Mouse (Mus musculus): ENCODE results near the gene Ttc39d. TPM values are rescaled to one million over a fixed set of nuclear protein-coding genes. Genes with fewer than 3 reads are reported as not detected.

Gene Ttc39d
- polyA plus RNA-seq, 1 experiment from 2014 or later = 0.24 TPM

DNA sequence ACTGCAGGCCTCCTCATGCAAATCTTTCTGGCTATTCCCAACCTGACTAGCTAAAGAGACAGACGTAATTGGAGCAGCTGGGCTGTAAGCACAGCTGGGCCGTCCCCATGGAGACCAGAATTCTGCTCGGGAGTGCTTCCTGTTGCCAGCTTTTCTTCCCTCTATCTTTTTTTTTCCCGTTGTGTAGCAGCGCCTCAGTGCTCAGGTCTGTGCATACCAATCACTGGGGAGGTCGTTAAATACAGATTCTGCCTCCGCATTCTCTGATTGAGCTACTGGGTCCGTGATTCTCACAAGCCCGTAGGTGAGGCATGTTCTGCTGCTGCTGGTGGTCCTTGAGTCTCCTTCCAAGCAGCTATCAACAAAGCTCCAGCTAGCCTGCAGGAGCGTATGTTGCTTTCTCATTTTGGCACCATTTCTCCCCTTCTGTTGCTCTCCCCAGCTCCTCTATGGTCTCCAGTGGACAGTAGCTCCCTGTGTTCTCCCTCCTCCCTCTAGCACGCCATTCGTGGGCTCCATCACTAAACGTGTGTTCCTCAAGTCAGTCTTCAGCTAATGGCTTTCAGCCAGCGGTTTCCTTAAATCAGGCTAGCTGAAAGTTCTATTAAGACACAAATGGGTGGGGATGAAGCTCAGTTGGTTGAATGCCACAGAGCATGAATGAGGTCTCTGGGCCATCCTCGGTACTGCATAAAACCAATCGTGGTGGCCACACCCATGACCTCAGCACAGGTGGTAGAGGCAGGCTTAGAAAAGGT lies 38.7 kb upstream of the Ttc39d start:
- no peaks in the 10 kb centered on the region for H3K27me3 ChIP-seq (ENCODE audit: control insufficient read depth, insufficient read depth, low read length)
- WGBS (ENCODE audit: insufficient replicate concordance) = 24% methylated on average over 16 of the region's 16 CpGs
- H3K4me2 ChIP-seq = peak overlapping the region; percentile 50
- H3K4me3 ChIP-seq (ENCODE audit: low read depth, low read length) = no peak overlapping the region
- H3K27ac ChIP-seq (ENCODE audit: low read depth, low read length) = no peak overlapping the region
- H3K9me3 ChIP-seq (replicated peaks; ENCODE audit: control insufficient read depth, low read length) = no peaks in the 10 kb centered on the region
- H3K4me1 ChIP-seq (ENCODE audit: control insufficient read depth, insufficient read depth, low read length) = peaks cover 16% of the 10 kb centered on the region; the same call in 1 of the 2 replicates
- ATAC-seq (replicated peaks; ENCODE audit: insufficient number of reproducible peaks, low FRiP score, low TSS enrichment) = no peak
- H3K36me3 ChIP-seq (ENCODE audit: control insufficient read depth, insufficient read depth, low read length) = no peaks in the 10 kb centered on the region
- H3K9ac ChIP-seq (ENCODE audit: low read depth, low read length) = no peak overlapping the region

DNA sequence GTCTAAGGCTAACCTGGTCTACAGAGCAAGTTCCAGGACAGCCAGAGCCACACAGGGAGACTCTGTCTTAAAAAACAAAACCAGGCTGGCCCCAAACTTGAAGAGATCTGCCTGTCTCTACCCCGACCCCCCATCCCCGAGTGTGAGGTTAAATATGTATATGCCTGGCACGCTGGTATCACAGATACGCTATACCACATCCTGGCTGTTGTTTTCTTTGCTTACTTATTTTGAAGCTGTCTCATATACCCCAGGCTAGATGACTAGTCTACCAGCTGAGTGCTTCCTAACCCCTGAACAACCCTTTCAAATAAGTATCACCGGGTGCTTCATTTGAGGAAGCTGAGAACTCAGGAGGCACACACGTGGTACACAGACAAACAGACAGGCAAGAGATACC lies 37.5 kb upstream of the Ttc39d start:
- H3K9ac ChIP-seq (ENCODE audit: low read depth, low read length) = no peak overlapping the region
- H3K4me1 ChIP-seq (ENCODE audit: control insufficient read depth, insufficient read depth, low read length) = peaks cover 16% of the 10 kb centered on the region; the same call in 1 of the 2 replicates
- H3K27me3 ChIP-seq (ENCODE audit: control insufficient read depth, insufficient read depth, low read length) = no peaks in the 10 kb centered on the region
- ATAC-seq (replicated peaks; ENCODE audit: insufficient number of reproducible peaks, low FRiP score, low TSS enrichment) = no peak
- no peaks in the 10 kb centered on the region for H3K9me3 ChIP-seq (replicated peaks; ENCODE audit: control insufficient read depth, low read length)
- H3K36me3 ChIP-seq (ENCODE audit: control insufficient read depth, insufficient read depth, low read length) = no peaks in the 10 kb centered on the region
- WGBS (ENCODE audit: insufficient replicate concordance) = 84% methylated on average over 6 of the region's 6 CpGs
- no peak overlapping the region for H3K4me3 ChIP-seq (ENCODE audit: low read depth, low read length)
- H3K27ac ChIP-seq (ENCODE audit: low read depth, low read length) = no peak overlapping the region
- no peak overlapping the region for H3K4me2 ChIP-seq

DNA sequence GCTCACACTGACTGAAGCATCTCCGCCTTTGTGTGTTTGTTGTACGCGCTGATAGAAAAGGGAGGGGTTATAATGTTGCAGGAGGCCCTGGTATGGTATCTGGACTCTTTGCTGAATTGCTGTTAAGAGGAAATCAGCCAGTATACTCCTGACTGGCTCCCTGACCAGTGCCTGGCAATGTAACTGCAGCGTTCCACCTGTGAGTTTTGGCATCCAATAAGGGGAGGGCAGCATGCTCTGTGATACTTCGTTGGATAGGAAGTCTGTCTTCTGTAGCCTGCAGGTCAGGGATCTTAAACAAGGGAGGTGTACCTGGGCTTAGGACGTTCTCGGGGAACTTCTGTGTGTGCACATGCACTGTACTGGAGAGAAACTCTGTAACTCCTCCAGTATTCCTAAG lies 36.3 kb upstream of the Ttc39d start:
- Histone ChIP-seq H3K4me1 (ENCODE audit: control insufficient read depth, insufficient read depth, low read length) (peaks cover 14% of the 10 kb centered on the region; the same call in 1 of the 2 replicates), H3K36me3 (ENCODE audit: control insufficient read depth, insufficient read depth, low read length) (no peaks in the 10 kb centered on the region), H3K9ac (ENCODE audit: low read depth, low read length) (no peak overlapping the region), H3K9me3 (replicated peaks; ENCODE audit: control insufficient read depth, low read length) (no peaks in the 10 kb centered on the region), H3K4me3 (ENCODE audit: low read depth, low read length) (no peak overlapping the region), H3K27ac (ENCODE audit: low read depth, low read length) (no peak overlapping the region), H3K27me3 (ENCODE audit: control insufficient read depth, insufficient read depth, low read length) (no peaks in the 10 kb centered on the region), H3K4me2 (no peak overlapping the region)
- no peak for ATAC-seq (replicated peaks; ENCODE audit: insufficient number of reproducible peaks, low FRiP score, low TSS enrichment)
- 86% methylated on average over 7 of the region's 7 CpGs for WGBS (ENCODE audit: insufficient replicate concordance)

- WGBS (ENCODE audit: insufficient replicate concordance) = 79% methylated on average over 4 of the region's 4 CpGs
- H3K27ac ChIP-seq (ENCODE audit: low read depth, low read length) = no peak overlapping the region
Measured at GRCm38 (mm10) chr17:80171948-80172347, 35.3 kb upstream of the Ttc39d start.

DNA sequence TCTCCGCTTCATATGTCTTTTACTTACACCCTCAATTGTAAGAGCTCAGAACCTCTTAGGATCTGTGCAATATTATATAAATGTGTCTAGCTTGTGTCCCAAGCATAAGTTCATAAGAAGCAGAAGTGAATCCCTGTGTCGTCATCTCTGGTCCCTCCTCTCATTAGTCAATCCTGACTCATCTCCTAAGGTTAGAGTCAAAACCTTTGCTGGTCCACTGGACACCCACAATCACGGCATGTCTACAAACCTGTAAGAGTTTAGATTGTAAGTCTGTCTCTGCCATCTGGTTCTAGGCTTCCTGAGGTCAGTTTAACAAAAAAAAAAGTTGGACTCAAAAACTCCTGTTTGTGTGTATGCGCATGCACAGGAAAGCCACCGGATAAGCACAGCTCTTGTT lies 34.5 kb upstream of the Ttc39d start:
- H3K9me3 ChIP-seq (replicated peaks; ENCODE audit: control insufficient read depth, low read length) = no peaks in the 10 kb centered on the region
- no peaks in the 10 kb centered on the region for H3K27me3 ChIP-seq (ENCODE audit: control insufficient read depth, insufficient read depth, low read length)
- no peak overlapping the region for H3K4me3 ChIP-seq (ENCODE audit: low read depth, low read length)
- peaks cover 11% of the 10 kb centered on the region; the same call in 1 of the 2 replicates for H3K4me1 ChIP-seq (ENCODE audit: control insufficient read depth, insufficient read depth, low read length)
- no peak overlapping the region for H3K9ac ChIP-seq (ENCODE audit: low read depth, low read length)
- 79% methylated on average over 5 of the region's 5 CpGs for WGBS (ENCODE audit: insufficient replicate concordance)
- H3K4me2 ChIP-seq = no peak overlapping the region
- no peaks in the 10 kb centered on the region for H3K36me3 ChIP-seq (ENCODE audit: control insufficient read depth, insufficient read depth, low read length)
- H3K27ac ChIP-seq (ENCODE audit: low read depth, low read length) = no peak overlapping the region
- no peak for ATAC-seq (replicated peaks; ENCODE audit: insufficient number of reproducible peaks, low FRiP score, low TSS enrichment)

More at GRCm38 (mm10) chr17:80171948-80172347, 35.3 kb upstream of the Ttc39d start:
- peaks cover 13% of the 10 kb centered on the region; the same call in 1 of the 2 replicates for H3K4me1 ChIP-seq (ENCODE audit: control insufficient read depth, insufficient read depth, low read length)
- no peak for ATAC-seq (replicated peaks; ENCODE audit: insufficient number of reproducible peaks, low FRiP score, low TSS enrichment)
- H3K4me2 ChIP-seq = no peak overlapping the region
- H3K4me3 ChIP-seq (ENCODE audit: low read depth, low read length) = no peak overlapping the region
- H3K9ac ChIP-seq (ENCODE audit: low read depth, low read length) = no peak overlapping the region
- no peaks in the 10 kb centered on the region for H3K27me3 ChIP-seq (ENCODE audit: control insufficient read depth, insufficient read depth, low read length)
- no peaks in the 10 kb centered on the region for H3K9me3 ChIP-seq (replicated peaks; ENCODE audit: control insufficient read depth, low read length)
- no peaks in the 10 kb centered on the region for H3K36me3 ChIP-seq (ENCODE audit: control insufficient read depth, insufficient read depth, low read length)

GRCm38 (mm10) chr17:80173708-80174107 lies 33.6 kb upstream of the Ttc39d start:
- Histone ChIP-seq H3K36me3 (ENCODE audit: control insufficient read depth, insufficient read depth, low read length) (no peaks in the 10 kb centered on the region), H3K27ac (ENCODE audit: low read depth, low read length) (no peak overlapping the region), H3K4me3 (ENCODE audit: low read depth, low read length) (no peak overlapping the region), H3K4me1 (ENCODE audit: control insufficient read depth, insufficient read depth, low read length) (0 out of 2 replicates have a peak, but pooled peaks cover 3% of the 10 kb centered on the region), H3K9me3 (replicated peaks; ENCODE audit: control insufficient read depth, low read length) (no peaks in the 10 kb centered on the region), H3K9ac (ENCODE audit: low read depth, low read length) (no peak overlapping the region), H3K4me2 (no peak overlapping the region), H3K27me3 (ENCODE audit: control insufficient read depth, insufficient read depth, low read length) (no peaks in the 10 kb centered on the region)
- no peak for ATAC-seq (replicated peaks; ENCODE audit: insufficient number of reproducible peaks, low FRiP score, low TSS enrichment)
- 75% methylated on average over 2 of the region's 2 CpGs for WGBS (ENCODE audit: insufficient replicate concordance)

GRCm38 (mm10) chr17:80174146-80174545 lies 33.1 kb upstream of the Ttc39d start:
- no peak for ATAC-seq (replicated peaks; ENCODE audit: insufficient number of reproducible peaks, low FRiP score, low TSS enrichment)
- Histone ChIP-seq H3K4me3 (ENCODE audit: low read depth, low read length) (no peak overlapping the region), H3K36me3 (ENCODE audit: control insufficient read depth, insufficient read depth, low read length) (no peaks in the 10 kb centered on the region), H3K27ac (ENCODE audit: low read depth, low read length) (no peak overlapping the region), H3K4me1 (ENCODE audit: control insufficient read depth, insufficient read depth, low read length) (0 out of 2 replicates have a peak, but pooled peaks cover 3% of the 10 kb centered on the region), H3K4me2 (no peak overlapping the region), H3K27me3 (ENCODE audit: control insufficient read depth, insufficient read depth, low read length) (no peaks in the 10 kb centered on the region), H3K9ac (ENCODE audit: low read depth, low read length) (no peak overlapping the region), H3K9me3 (replicated peaks; ENCODE audit: control insufficient read depth, low read length) (no peaks in the 10 kb centered on the region)
- 57% methylated on average over 3 of the region's 3 CpGs for whole genome bisulfite sequencing (ENCODE audit: insufficient replicate concordance)

DNA sequence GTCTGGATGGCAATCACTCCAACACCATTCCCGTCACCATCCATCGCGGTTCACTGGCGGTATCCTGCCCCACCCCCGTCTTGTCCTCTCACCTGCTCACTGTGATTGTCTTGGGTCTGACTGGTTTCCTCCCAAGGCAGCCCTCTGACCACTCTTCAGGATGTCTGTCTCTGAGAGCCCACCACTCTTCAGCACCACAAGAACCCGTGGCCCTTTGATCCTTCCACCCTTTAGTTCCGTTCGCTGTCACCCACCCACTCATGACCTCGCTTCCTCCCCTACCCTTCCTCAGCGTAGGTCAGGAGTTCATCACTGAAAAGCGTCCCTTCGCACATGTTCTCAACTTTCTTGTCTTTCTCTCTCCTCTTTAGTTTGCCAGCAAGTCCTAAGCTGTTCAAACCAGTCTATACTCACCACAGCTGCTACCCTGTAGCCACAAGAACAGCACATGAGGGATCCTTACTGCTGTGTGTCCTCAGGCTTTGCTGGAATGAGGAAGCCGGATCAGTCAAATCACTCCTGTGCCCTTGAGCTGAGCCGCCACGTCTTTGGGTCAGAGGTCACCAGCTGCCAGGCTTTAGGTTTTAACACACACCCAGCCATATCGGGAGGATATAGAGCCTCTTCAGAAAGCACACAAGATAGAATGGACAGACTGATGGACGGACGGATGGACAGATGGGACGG lies 32.4 kb upstream of the Ttc39d start:
- no peak overlapping the region for H3K4me2 ChIP-seq
- 0 out of 2 replicates have a peak, but pooled peaks cover 3% of the 10 kb centered on the region for H3K4me1 ChIP-seq (ENCODE audit: control insufficient read depth, insufficient read depth, low read length)
- H3K9ac ChIP-seq (ENCODE audit: low read depth, low read length) = no peak overlapping the region
- WGBS (ENCODE audit: insufficient replicate concordance) = 66% methylated on average over 19 of the region's 19 CpGs
- H3K4me3 ChIP-seq (ENCODE audit: low read depth, low read length) = no peak overlapping the region
- no peaks in the 10 kb centered on the region for H3K36me3 ChIP-seq (ENCODE audit: control insufficient read depth, insufficient read depth, low read length)
- H3K9me3 ChIP-seq (replicated peaks; ENCODE audit: control insufficient read depth, low read length) = no peaks in the 10 kb centered on the region
- H3K27ac ChIP-seq (ENCODE audit: low read depth, low read length) = no peak overlapping the region
- ATAC-seq (replicated peaks; ENCODE audit: insufficient number of reproducible peaks, low FRiP score, low TSS enrichment) = no peak; the same call in 1 of the 2 replicates
- no peaks in the 10 kb centered on the region for H3K27me3 ChIP-seq (ENCODE audit: control insufficient read depth, insufficient read depth, low read length)

Data from heart, embryonic 11.5 days (tissue).